Mouse (Mus musculus): ENCODE results near the gene Cpt1a.
A peak's percentile ranks its signal among the peaks of the same experiment; 100 is the strongest.

Gene Cpt1a

DNA sequence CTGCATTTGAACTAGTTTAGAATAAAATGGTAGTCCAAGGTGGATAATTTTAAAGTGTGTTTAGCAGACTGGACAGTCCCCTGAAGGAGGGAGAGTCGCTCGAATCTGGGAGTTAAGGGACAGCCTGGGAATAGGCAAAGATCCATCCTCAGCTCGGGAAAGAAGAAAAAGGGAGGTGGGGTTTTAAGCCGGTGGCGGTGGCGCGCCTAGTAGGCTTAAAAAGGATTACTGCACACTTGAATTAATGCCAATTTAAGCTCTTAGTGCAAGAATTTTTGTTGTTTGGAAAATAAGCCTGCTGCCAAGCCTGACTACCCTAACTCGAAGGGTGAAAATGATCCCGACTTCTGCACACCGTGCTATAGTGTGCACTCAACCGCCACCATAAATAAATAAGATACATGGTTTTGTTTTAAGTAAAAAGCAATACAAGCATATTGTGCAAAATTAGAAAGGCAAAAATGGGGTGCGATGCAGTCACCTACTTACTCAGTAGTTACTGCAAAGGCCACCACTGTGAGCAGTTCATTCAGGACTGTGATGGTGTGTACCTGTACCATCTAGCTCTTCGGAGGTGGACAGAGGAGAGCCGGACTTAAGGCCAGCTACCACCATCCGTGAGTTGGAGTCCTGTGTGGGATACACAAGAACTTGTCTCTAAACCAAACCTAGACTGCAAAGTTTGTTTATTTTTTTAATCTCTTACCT is 3.8 kb downstream of the Cpt1a start:
- DNase-seq = no peak

DNA sequence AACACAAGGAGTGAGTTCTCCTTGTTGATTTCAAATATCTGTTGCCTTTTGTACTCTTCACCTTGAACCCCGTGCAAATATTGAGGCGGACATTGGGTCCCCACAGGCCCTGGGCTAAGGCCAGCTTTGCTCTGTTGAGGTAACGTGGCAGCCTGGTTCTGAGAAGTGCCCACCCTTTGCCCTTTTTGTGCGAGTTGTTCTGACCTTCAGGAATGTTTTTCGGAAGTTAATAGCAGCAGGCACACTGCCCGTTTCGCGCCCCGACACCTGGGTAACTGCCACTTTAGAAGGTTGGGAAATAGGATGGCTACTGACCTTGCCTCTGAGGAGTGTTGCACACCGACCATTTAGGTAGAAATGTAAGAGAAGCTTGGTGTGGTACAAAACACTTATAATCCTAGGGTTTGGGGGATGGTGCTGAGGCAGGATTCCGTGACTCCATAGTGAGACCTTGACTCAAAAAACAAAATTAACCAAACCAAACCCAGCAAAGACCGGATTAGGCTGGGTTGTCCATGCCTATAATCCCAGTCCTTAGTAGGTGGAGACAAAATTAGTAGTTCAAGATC is 4.4 kb downstream of the Cpt1a start:
- DNase-seq = no peak

DNA sequence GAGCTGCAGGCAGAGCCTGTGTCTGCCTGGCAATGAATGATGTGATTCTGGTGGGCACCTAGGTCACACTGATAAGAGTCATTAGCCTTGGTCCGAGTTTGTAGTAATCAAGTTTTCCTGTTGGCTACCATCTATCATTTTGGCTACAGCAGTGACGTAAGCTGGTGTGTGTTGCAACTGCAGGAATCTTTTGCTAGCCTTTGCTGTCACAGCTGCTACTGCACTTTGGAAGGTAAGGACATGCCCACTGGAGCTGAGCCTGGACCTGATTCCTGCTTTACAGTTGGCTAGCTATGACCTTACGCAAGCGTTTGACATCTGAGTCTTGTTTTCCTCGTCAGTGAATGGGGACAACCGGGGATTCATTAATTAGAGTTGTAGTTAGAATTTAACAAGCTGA is 11.1 kb downstream of the Cpt1a start:
- DNase-seq = no peak

DNA sequence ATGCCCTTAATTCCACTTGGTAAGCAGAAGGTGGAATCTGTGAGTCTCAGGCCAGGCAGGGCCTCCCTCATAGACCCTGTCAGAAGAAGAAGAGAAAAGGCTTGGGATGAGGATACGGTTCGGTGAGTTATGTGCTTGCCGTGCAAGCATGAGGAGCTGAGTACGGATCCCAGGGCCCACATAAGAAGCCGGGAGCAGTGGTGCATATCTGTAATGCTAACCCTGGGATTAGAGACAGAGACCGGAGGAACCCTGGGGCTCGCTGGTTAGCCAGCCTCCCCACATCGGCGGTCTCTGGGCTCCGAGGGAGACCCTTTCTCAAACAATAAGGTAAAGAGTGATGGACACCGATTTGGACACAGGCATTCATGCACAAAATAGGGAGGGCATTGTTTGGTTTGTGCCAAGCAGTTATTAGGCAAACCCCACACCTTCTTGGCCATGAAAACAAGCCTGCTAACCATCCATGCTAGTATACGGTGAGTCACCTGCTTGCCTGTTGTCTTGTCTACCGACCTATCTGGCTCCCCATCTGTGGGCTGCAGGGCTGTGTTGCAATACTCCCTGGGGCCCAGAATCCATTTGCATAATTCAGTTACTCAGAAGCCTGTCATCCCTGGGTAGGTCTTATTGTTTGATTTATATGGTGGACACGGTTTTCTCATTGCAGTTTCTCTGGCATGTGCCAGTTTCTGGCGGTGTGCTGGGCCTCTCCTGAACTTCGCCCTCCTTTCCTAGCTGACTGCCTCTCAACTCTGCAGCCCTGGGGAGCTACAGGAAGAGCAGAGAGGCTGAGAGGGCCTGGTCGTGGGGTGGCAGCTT is 11.8 kb downstream of the Cpt1a start:
- no peak for DNase-seq

DNA sequence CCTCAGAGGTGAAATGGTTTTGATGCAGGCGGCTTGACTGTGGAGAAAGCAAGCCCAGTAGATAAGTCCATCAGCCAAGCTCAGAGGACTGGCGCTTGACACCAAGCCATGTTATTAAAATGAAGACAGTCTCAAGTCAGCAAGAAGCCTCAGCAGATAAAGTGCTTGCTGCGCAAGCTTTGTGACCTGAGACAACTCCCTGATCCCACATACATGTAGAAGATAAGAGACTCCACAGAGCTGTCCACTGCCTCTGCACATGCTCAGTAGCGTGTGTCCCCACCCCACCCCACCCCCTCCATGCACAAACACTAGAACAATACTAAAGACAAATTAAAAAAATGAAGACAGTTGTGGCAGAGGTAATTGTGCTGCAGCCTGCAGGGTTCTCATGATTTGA is 12.4 kb downstream of the Cpt1a start:
- DNase-seq = no peak

DNA sequence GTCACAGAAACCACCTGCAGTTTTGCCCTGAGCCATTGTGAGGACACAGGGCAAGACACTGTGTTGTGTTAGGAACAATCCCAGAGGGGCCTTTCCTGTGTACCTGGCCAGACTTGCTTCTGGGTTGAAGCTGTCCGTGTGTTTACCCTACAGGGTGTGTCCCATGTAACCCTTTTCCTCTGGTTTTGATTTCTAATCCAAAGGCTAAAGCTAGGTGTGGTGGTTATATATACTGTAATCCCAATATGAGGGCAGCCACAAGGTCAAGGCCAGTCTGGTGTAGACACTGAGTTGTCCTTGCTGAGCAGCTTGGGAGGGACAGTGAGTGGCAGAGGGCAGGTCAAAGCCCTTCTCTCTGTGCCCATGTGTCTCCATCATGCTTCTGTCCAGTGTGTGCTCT is 13.8 kb downstream of the Cpt1a start:
- DNase-seq = no peak

DNA sequence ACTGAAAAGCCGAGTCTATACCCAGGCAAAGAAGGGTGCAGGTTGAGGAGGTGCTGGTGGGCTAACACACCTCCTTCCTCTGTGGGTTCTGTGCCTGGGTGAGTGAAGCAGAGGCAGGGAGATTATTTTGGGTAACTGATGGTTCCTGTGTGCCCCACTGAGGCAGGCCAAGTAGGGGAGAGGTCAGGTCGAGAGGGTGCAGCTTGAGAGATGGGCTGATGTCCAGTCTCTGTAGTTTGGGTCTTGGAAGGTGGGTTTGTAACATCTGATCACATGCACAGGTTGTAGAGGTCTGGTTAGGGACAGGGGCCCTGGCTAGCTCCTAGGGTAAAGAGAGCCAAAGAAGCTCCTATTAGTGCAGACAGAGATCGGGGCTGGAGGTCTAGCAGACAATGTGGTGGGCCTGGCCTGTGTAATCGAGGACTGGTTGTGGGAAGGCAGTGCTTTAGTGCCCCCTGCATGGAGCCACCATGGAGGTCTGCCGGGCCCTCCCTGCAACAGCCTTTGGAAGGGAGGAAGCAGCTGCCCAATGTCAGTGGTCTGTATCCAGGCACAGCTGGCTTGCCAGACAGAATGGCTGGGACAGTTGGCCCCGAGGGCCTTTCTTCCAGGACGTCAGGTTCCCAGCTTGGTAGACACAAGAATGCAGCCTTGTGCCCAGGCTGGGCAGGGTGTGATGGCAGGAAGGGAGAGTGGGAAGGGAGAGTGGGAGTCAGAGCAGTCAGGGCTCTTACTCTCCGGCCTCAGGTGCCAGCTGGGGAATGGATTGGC is 14.5 kb downstream of the Cpt1a start:
- no peak for DNase-seq

DNA sequence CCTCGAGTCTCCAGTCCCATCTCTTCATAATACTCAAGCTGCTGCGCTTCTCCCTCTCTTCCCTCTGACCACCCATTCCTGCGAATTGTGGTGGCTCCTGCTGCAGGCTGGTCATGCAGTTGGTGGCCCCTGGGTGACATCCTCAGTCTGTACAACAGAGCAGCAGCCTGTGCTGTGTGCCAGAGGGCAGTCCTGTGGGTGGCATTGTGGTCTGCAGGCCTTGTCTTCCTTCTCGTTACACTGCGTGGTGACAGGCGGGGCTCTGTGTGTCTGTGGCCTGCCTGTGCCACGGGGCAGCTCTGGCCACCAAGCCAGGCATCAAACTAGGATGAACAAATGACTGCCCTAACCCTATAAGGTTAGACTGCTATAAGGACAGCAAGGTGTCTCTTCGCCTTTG is 17.1 kb downstream of the Cpt1a start:
- DNase-seq = no peak

DNA sequence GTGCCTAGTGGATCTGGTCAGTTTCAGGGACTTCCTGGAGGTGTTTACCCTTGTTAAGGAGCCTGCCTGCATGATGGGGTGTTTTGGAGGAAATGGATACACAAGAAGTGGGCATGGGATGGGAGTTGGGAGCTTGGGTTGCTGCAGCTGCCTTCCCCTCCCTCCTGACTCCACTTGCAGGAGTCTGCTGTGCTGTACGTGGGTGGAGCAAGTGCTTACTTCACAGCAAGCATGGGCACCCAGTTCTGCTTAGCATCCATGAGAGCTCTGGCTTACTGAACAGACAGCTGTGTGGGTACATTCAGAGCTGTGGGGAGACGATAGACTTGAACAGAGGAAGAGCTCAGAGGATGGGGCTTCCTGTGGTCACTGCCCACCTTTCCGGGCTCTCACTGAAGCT is 18.9 kb downstream of the Cpt1a start:
- no peak for DNase-seq

DNA sequence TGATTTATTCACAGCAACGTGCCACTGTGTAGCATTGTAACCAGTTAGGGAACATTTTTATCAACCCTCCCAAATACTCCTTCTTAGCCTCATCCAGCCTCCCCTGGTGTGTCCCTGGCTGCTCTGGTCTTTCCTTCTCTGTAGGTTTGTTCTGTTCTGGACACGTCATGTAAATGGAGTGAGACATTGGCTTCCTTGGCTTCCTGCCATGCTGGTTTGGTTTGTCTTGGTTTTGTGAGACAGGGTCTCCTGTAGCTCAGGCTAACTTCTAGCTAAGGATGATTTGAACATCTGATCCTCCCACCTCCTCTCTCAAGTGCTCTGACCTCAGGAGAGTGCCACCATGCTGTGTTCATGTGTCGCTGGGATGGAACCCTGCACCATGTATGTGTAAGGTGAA is 21.8 kb downstream of the Cpt1a start:
- no peak for DNase-seq

DNA sequence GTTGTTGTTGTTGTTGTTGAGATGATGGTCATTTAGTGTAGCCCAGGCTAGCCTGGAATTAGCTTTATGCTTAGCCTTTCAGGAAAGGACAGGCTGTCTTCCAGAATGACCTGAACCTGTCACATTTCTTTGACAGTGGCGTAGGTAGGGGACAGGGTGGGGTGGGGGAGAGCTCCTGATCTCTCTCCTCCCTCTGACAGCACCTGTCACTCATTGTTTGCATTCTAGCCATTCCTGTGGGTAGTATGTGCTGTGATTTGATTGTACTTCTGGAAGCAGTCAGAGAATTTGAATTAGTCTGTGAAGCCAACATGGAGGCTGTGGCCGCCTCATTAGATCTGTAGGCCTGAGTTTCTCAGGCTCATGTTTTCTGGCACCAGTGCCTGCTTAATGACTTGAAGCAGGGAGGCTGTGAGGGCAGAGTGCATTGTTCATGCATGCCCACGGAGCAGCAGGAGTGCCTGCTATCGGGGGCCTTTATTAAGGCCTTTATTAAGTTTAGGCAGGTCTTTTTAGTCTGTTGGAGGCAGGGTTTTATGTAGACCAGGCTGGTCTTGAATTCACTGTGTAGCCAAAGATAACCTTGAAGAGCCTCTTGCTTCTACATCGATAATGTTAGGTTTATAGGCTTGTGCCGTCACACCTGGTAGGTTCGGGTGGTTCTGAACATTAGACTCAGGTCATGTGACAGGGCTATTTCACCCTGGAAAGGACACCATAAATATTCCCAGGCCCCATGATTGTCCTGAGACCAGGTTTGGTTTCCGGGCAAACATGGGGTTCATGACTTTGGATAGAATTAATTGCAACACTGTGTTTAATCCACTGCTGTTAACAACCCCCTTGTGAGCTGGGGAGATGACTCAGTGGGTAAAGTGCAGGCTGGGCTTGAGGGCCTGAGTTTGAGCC is 22.8 kb downstream of the Cpt1a start:
- DNase-seq = no peak

DNA sequence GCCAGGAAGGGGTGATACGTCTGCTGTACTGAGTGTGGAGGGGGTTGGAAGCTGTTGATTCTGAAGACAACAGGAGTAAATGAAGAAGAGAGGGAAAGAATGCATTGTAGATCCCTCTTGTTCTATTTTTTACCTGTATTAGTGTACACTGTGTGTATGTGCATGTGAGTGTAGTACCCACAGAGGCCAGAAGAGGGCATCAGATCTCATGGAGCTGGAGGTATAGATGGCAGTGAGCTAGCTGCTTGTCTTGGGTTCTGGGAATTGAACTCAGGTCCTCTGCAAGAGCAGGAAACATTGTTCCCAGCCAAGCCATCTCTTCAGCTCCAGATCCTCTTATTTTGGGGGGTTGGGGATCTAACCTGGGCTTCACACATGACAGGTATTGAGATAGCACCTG is 25.6 kb downstream of the Cpt1a start:
- DNase-seq = no peak

DNA sequence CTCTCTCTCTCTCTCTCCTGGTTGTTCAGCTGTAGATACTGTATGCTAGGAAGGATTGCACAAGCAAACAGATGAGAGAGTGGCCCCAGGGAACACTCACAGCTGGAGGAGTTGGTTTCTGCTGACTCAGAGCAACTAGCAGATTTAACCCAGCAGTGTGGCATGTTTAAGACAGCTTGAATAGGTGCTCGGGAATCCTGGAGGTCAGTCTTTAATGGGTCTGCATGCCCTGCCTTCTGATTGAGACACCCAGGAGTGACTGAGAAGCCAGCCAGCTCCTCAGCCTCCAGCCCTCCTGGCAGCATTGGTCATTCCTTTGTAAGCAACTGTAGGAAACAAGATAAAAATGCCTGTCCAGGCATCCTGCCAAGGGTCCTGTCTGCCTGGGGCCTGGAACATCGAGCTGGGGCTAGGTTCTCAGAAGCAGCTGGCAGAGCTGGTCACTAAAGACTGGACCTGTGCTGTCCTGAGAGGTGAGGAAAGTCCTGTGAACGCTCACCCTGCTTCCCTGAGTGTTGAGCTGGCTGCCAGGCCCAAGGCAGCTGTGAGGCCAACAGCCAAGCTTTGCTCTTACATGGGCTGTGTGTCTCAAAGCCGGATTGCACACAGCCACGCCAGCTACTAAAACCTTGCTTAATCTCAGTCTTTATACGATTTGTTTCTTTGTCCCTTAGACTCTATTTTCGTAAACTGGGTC is 31.4 kb downstream of the Cpt1a start:
- peak; percentile 9 for DNase-seq

DNA sequence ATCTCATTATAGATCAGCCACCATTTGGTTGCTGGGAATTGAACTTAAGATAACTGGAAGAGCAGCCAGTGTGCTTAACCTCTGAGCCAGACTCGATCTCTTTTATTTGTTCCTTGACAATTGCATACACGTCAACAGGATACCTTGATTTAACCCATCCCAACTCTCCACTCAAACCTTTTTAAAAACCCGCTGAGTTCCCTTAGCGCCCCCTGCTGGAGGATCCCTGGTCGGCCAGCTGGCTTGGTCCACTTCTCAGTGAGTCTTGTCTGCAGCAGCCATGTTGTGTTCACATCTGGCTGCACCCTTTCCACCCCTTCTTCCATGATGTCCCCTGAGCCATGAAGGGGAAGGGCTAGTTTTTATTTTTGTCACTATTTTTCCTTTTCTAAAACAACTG is 33.0 kb downstream of the Cpt1a start:
- no peak for DNase-seq

DNA sequence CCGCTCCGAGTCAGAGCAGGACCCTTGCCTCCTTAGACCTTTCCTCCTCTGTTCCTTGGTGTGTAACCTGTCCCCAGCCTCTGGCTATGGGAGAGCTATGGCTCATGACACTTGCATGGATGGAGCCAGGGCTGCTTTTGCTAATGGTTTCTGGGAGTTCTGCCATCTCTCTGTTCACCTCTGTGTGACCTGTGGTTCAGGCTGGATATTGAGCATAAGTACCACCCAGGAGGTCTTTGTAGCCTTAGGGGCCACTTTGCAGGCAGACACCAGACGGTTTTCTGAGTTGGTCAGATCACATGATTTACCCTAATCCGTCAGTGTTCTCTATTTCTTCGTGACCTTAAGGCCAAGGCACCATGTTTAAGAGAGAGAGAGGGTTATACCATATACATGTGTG is 34.4 kb downstream of the Cpt1a start:
- DNase-seq = no peak

DNA sequence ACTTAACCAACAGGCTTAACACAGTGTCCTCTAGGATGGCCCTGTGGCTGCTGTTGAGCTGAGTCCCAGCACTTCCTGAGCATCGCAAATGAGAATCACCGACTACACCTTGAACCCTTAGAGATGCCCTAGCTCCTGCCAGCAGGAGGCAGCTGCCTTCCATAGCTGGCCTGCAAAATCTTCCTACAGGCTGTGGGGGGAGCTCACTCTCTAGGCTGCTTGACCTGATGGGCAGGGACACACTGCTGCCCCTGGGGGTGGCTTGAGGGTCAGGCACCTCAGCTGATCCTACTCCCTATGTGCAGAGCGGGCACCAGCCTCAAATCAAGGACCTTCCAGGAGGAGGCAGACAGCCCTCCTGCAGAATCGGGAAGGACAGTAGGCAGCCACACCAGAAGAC is 35.5 kb downstream of the Cpt1a start:
- DNase-seq = no peak

DNA sequence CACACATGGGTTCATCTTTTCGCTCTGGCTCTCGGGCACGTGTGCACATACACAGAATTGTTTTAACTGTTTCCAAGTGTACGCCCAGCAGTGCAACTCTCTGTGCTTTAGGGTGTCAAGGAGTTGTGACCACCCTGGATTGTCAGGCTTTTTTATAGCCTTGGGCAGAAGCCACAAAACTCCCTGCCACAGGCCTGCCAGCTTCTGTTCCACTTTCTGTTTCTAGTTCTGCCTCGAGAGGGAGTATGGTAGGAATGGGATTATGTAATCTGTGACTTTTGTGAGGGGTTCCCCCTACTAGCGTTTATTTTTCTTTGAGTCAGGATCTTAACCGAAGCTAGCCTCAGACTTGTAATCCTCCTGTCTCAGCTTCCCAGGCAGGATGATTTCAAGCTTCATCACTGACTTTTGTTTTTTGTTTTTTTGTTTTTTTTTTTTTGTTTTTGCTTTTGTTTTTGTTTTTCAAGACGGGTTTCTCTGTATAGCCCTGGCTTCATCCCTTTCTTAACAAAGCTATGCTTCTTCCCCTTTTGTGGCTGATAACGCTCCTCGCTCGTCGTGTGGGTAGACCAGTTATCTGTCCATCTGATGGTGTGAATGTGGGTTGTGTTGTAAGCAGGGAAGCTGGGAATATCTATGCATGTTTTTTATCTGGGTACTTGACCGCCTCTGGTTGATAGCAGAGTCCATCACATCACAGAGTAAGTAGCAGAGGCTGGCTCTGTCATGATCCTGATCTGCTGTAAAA is 37.9 kb downstream of the Cpt1a start:
- DNase-seq = no peak

DNA sequence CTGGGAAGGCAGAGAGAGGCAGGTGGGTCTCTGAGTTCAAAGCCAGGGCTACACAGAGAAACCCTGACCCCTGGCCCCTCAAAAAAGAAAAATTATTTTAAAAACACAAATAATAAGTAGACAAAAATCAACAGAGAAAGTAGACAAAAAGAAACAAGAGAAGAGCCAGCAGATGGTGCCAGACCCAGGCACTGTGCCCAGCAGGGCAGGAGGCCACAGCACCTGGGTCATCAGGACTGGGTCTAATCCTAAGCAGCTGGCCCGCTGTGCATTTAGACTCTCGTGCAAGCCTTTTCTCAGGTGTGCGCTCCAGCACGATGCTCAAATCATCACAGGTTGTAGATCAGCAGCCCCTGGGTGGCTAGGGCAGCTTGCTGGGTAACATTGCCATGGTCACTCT is 41.4 kb downstream of the Cpt1a start:
- no peak for DNase-seq

DNA sequence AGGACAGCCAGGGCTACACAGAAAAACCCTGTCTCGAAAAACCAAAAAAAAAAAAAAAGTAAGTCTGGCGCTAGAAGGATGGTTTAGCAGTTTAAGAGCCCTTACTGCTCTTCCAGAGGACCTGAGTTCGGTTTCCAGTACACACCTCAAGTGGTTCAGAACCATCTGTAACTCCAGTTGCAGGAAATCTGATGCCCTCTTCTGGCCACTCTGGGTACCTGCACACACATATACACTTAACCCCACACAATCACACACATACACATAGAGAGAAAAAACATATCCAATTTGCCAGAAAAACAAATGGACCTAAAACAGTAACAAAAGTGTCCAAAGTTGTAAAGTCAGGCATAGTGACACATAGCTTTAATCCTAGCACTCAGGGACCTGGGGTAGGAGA is 43.0 kb downstream of the Cpt1a start:
- no peak for DNase-seq

DNA sequence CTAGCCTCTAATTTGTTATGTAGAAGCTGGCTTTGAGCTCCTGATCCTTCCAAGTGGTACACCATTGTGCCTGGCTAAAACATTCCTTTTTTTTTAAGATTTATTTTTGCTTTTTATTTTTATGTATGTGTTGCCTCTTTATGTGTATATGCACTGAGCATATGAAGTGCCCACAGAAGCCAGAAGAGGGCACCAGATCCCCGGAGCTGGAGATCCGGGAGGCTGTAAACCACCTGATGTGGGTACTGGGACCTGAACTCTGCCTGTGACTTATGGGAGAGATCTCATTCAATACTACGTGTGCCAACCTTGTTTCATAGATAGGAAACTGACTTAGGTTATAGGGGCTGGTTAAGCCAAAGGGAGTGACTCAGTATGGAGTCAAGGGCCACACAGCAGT is 46.1 kb downstream of the Cpt1a start:
- no peak for DNase-seq

DNA sequence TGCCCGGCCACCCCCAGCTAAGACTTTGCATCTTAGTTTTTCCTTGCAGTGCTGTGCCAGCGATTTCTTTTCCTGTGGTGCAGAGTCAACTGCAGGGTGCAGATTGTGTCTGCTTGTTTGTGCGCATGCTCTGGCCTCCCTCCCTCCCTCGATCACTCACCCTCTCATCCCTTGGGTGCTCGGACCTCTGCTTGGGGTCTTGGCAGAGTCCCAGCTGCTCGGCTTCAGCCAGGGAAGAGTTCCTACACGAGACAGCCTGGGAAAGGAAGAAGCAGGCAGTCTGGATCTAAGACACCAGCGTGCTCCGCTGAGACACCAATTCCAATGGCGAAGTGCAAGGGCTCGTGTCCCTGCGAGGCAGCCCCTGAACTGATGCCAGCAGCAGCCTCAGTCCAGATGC is 51.2 kb downstream of the Cpt1a start:
- DNase-seq = no peak

Data from cerebellum, adult 9-11 months (tissue).